Mouse (Mus musculus) kidney, postnatal 0 days (tissue): ENCODE data around the gene Ccser1. TPM values are rescaled to one million over a fixed set of nuclear protein-coding genes. Genes with fewer than 3 reads are reported as not detected.

Experiments
- ATAC-seq: fragments of 200-750 bp; cut with Nextera tagmentation; replicated peaks from 2 replicates; pipeline ENCODE4 v1.8.0; 2017; ENCODE audit warnings: low read depth, moderate number of reproducible peaks, moderate TSS enrichment, moderate library complexity; ENCODE audit not compliant: low FRiP score
- DNase-seq: peaks from one replicate; pipeline ENCODE4 v3.0.0-alpha.2; 2016; ENCODE audit warnings: low spot score
- H3K27ac ChIP-seq: fragments of 300-500 bp; sonication (generic); 2 replicates; pipeline ENCODE4 v1.5.1; 2014; ENCODE audit warnings: mild to moderate bottlenecking
- H3K27me3 ChIP-seq: fragments of 300-500 bp; sonication (generic); 2 replicates; pipeline ENCODE4 v1.6.1; 2014; ENCODE audit warnings: low read length, mixed read lengths; ENCODE audit not compliant: insufficient read depth
- H3K36me3 ChIP-seq: fragments of 300-500 bp; sonication (generic); 2 replicates; pipeline ENCODE4 v1.6.1; 2014; ENCODE audit warnings: low read length, mixed read lengths; ENCODE audit not compliant: insufficient read depth
- H3K4me1 ChIP-seq: fragments of 300-500 bp; sonication (generic); replicated peaks from 2 replicates; pipeline ENCODE4 v1.6.1; 2014; ENCODE audit warnings: antibody characterized with exemption, low read length, mixed read lengths; ENCODE audit not compliant: insufficient read depth
- H3K4me2 ChIP-seq: fragments of 300-500 bp; sonication (generic); 2 replicates; pipeline ENCODE4 v1.6.1; 2014; ENCODE audit warnings: mild to moderate bottlenecking, low read length, moderate library complexity, mixed read lengths
- H3K4me3 ChIP-seq: fragments of 300-500 bp; sonication (generic); replicated peaks from 2 replicates; pipeline ENCODE4 v1.5.1; 2014; ENCODE audit warnings: low read depth, low read length
- H3K9ac ChIP-seq: fragments of 300-500 bp; sonication (generic); 2 replicates; pipeline ENCODE4 v1.6.1; 2014; ENCODE audit warnings: low read depth, low read length
- H3K9me3 ChIP-seq: fragments of 300-500 bp; sonication (generic); replicated peaks from 2 replicates; pipeline ENCODE4 v1.6.1; 2016; ENCODE audit warnings: low read length, inconsistent platforms, mixed read lengths
- CTCF ChIP-seq: IDR thresholded peaks from 2 replicates; pipeline ENCODE4 v1.5.1; 2016; ENCODE audit warnings: antibody characterized with exemption, low read depth, mild to moderate bottlenecking, moderate library complexity
- WGBS: fragments of 180-500 bp; shearing (Covaris S2); extraction: QIAGEN DNeasy Blood & Tissue Kit; methylation state at CpG from one replicate; pipeline ENCODE4 v1.1.7; 2014; 5-methylcytosine and 5-hydroxymethylcytosine counted together
- polyA plus RNA-seq: library from polyadenylated mRNA; unstranded; fragments of >200 nt; fragmentation: Nextera tagmentation; extraction: Ambion mirVana; gene quantifications from 2 replicates; pipeline ENCODE4 v1.2.1, GENCODE M21; 2015

The Ccser1 gene
- polyA plus RNA-seq, 1 experiment from 2014 or later, result 16.7 TPM

DNA sequence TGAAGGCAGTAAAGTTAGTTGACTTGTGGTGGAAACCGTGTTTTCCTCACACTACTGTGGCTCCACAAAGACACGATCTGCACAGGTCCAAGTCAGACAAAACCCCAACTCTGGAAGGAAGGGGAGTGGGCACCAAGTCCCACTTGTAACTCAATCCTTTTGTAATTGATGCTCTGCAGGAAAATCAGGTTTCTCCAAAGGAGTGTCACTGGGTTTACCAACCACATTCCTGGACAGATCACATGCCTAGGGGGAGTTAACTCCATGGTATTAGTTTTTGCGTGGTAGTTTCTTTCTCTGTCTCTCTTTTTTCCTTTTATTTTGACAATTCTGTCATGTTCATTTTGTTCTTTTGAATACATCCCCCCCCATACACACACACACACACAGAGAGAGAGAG is 252.0 kb downstream of the Ccser1 start:
- 43% methylated on average over 3 of the region's 3 CpGs for WGBS
- DNase-seq (peak; percentile 37), ATAC-seq (no peak)
- Histone ChIP-seq H3K4me3 (no peak overlapping the region), H3K27ac (no peak overlapping the region), H3K9ac (no peak overlapping the region), H3K36me3 (no peaks in the 10 kb centered on the region), H3K27me3 (no peaks in the 10 kb centered on the region), H3K4me1 (peaks cover 6% of the 10 kb centered on the region; the same call in 1 of the 2 replicates), H3K9me3 (no peaks in the 10 kb centered on the region), H3K4me2 (no peak overlapping the region)
- no peak for TF ChIP-seq CTCF

GRCm38 (mm10) chr6:61432703-61433102 is 252.6 kb downstream of the Ccser1 start:
- ATAC-seq (no peak), DNase-seq (no peak)
- 46% methylated on average over 3 of the region's 3 CpGs for WGBS
- Histone ChIP-seq H3K36me3 (no peaks in the 10 kb centered on the region), H3K4me3 (no peak overlapping the region), H3K4me2 (no peak overlapping the region), H3K9ac (no peak overlapping the region), H3K27ac (no peak overlapping the region), H3K27me3 (no peaks in the 10 kb centered on the region), H3K9me3 (no peaks in the 10 kb centered on the region), H3K4me1 (peaks cover 6% of the 10 kb centered on the region; the same call in 1 of the 2 replicates)
- TF ChIP-seq CTCF, result no peak

GRCm38 (mm10) chr6:61438165-61438564 is 258.0 kb downstream of the Ccser1 start:
- H3K4me1 ChIP-seq, result no peaks in the 10 kb centered on the region
- DNase-seq (no peak), ATAC-seq (no peak)
- H3K9me3 ChIP-seq, result no peaks in the 10 kb centered on the region
- no peaks in the 10 kb centered on the region for H3K36me3 ChIP-seq
- H3K4me2 ChIP-seq, result no peak overlapping the region
- H3K27me3 ChIP-seq, result no peaks in the 10 kb centered on the region
- no peak overlapping the region for H3K27ac ChIP-seq
- no peak overlapping the region for H3K9ac ChIP-seq
- no peak overlapping the region for H3K4me3 ChIP-seq
- TF ChIP-seq CTCF, result no peak

DNA sequence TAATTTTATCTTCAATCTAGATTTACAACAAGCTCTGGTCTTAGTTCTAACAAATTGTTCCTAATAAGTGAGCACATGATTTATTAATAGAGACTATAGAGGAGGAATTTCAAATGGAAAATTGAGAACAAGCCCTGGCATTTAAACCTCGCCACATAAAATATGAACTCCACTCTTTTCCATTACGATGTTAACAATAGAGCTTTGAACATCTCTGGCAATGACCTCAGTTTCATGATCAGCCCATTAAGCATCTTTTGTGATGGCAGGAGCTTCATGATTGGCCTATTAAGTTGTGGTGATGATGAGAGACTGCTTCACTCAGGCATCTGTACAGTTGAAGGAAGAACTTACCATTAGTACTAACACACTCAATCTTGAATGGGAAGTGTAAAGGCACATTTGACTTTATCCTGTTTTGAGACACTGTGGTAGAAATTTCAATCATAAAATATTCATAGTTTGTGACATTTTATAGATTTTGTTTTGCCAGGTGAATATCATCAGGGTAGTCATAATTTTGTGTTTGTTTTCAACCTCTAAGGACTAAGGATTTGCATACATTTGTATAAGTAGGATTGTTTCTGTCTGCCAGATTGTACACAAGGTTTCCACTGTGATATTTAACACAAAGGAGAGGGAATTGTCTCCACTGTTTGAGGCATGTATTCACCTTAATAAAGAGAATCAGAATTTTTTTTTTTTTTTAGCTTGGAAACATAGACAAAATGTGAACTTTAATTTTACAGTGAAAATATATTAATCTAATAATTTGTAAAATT is 291.4 kb downstream of the Ccser1 start:
- H3K27me3 ChIP-seq, result no peaks in the 10 kb centered on the region

DNA sequence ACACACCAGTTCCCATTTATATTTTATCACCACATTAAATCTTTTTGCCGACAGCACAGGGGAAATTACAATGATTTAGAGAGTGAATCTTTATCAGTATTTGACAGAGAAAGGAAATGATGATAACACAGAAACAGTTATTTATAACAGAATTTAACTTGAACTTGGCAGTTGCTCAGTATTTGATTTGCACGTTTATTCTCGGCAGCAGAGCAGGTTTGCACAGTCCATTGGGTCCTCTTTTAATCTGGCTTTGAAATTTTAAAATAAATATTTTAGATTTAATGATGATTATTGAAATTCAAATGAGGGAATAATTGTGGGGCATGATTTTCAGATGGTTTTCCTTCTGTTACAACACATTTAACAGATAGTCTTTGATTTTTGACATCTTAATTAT is 305.2 kb downstream of the Ccser1 start:
- H3K4me3 ChIP-seq, result no peak overlapping the region
- H3K36me3 ChIP-seq, result no peaks in the 10 kb centered on the region
- H3K4me2 ChIP-seq, result no peak overlapping the region
- no peaks in the 10 kb centered on the region for H3K27me3 ChIP-seq
- no peaks in the 10 kb centered on the region for H3K9me3 ChIP-seq
- no peak for TF ChIP-seq CTCF
- 42% methylated on average over 3 of the region's 3 CpGs for WGBS
- no peak overlapping the region for H3K9ac ChIP-seq
- peak; percentile 32 for DNase-seq
- H3K4me1 ChIP-seq, result no peaks in the 10 kb centered on the region
- no peak overlapping the region for H3K27ac ChIP-seq
- ATAC-seq, result no peak

More for the DNA sequence above, 291.4 kb downstream of the Ccser1 start:
- Histone ChIP-seq H3K4me2 (no peak overlapping the region), H3K36me3 (no peaks in the 10 kb centered on the region), H3K4me1 (no peaks in the 10 kb centered on the region), H3K4me3 (no peak overlapping the region), H3K9me3 (no peaks in the 10 kb centered on the region), H3K9ac (no peak overlapping the region), H3K27ac (no peak overlapping the region)
- DNase-seq, result no peak
- ATAC-seq, result no peak
- TF ChIP-seq CTCF, result no peak
- WGBS, result 80% methylated on average over 2 of the region's 2 CpGs

- H3K27me3 ChIP-seq, result no peaks in the 10 kb centered on the region
- no peak for DNase-seq
- no peak overlapping the region for H3K9ac ChIP-seq
- 52% methylated on average over 4 of the region's 4 CpGs for WGBS
- no peak overlapping the region for H3K4me2 ChIP-seq
- no peaks in the 10 kb centered on the region for H3K9me3 ChIP-seq
- H3K36me3 ChIP-seq, result no peaks in the 10 kb centered on the region
- no peak for TF ChIP-seq CTCF
- H3K4me3 ChIP-seq, result no peak overlapping the region
- H3K4me1 ChIP-seq, result no peaks in the 10 kb centered on the region
- no peak for ATAC-seq
- H3K27ac ChIP-seq, result no peak overlapping the region
Observed at GRCm38 (mm10) chr6:61491979-61492821, 312.1 kb downstream of the Ccser1 start.
